Mouse (Mus musculus) left cerebral cortex, adult 9 months (tissue): ENCODE results near the gene Cfc1.
"Not testable (repeated sequence)": the region's sequence is repeated elsewhere in the genome, so short reads cannot be mapped to it uniquely, and the experiment has no call there.

Source experiments
- DNase-seq, 2 experiments: peaks; one replicate each; pipeline ENCODE4 v3.0.0; 2022; ENCODE audit warnings: low spot score in 2 of 2

The Cfc1 gene

DNA sequence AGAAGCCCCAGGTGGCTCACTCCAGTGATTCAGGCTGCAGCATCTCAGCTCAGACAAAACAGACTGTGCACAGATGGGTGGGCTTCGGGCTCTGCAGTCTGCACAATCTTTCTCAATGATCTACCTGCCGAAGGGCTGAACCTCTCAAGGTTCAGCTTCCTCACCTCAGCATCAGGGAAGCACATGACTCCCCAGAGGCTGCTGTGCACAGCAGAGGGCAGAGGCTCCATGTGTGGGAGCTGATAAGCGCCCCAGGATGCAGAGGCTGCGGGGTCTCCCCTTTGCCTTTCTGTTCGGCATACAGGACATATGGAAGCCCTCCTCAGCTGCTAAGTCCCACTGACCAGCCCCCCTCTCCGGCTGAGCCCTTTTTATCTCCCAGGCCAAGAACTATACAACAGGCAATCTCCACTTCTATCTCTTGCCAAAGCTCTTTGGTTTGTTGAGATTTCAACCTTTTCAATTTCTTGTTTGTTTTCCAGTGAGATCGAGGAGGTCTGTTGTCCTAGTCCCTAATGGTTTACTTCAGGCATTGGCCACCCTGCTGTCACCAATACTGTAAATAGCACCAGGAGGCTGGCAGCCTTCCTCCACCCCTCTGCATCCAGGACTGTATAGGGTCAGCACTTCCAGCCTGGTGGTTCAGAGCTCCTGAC is at the start of gene Cfc1:
Gene Cfc1 (plus strand): TSS at position 606 of the 656 bp plus-strand sequence.
- not testable (repeated sequence) for DNase-seq

GRCm38 (mm10) chr1:34487383-34487782 is 48.1 kb upstream of the Cfc1 start:
- no peak for DNase-seq

GRCm38 (mm10) chr1:34489852-34490541 is 45.5 kb upstream of the Cfc1 start:
- DNase-seq, result no peak

DNA sequence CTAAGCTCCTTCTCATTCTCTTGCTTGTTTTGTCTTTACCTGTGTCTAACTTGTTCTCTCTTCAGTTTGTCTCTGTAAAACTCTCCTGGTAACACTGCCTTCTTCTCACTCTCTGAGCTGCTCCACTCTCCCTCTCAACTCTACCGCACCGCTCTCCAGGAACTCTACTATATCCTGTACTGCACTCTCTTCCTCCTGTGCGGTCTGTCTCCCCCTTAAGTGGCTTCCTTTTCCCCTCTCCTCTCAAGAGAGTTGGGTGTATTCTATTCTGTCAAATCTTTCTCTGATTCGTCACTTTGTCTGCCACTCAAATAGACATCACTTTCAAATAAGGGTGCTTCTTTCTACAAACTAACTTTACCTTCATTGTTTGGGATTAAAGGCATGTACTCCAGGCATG is 44.0 kb upstream of the Cfc1 start:
- DNase-seq, result no peak

GRCm38 (mm10) chr1:34502991-34503390 is 32.5 kb upstream of the Cfc1 start:
- no peak for DNase-seq

GRCm38 (mm10) chr1:34505307-34505706 is 30.1 kb upstream of the Cfc1 start:
- no peak for DNase-seq

DNA sequence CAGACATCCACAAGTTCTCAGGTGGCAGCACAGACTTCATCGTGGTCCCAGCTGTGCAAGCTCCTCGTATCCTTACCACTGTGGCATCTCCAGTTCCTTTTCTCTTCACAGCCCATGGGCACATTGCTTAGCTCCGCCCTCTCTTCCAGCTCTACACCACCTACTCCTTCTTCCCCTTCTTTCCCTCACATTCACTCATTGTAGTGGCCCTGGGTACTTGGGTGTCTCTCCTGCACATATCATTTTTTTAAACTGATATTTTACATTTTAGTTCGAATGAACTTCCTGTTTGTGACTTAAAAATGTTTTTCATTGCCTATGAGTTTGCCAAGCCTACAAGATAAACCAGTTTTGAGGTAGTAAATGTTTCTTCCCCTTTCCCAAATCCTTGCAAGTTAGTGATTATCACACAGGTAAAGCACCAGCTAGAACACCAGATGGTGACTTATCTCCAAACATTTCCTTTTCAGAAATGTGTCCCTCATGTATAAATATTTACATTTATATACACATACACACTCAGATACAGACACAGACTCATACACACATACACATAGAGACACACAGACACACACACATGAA is 29.4 kb upstream of the Cfc1 start:
- no peak for DNase-seq

- no peak for DNase-seq
These were observed 27.5 kb upstream of the Cfc1 start for GRCm38 (mm10) chr1:34507986-34508385.

DNA sequence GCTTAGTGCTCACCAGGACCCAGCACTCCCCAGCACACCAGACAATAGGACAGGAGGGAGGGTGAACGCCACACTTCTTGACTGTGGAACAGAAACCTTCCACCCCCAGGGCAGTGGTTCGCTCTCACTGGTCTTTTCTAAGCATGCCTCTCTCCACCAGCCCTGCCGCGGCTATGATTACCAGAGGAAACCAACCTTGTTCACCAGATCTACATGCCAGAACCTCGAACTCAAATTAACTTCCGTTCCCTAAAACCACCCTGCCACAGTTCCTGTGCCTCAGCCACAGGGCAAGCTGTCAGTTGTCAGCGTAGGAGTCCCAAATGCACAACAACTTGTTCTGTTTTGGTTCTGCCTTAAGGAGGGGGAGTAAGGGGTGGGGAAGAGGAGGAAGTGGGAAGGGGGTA is 24.9 kb upstream of the Cfc1 start:
- no peak for DNase-seq

GRCm38 (mm10) chr1:34511027-34511426 is 24.4 kb upstream of the Cfc1 start:
- peak in 1 of 2 experiments; percentile 37 for DNase-seq

DNA sequence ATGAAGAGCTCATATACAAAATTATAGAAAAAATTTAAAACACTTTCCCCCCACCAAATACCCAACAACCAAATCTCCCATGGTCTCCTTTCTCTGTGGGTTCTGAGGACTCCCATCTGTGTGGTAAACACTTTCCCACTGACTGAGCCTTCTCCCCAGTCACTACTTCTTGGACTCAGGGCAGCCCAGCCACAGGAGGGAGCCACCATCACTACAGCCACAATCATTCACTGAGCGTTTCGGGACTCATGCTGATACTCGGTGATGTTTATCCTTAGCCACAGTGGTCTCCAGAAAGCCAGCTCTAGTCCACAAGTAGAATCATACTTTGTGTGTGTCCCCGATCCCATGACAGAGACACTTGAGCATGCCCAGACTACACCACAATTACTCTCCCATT is 22.4 kb upstream of the Cfc1 start:
- no peak for DNase-seq

DNA sequence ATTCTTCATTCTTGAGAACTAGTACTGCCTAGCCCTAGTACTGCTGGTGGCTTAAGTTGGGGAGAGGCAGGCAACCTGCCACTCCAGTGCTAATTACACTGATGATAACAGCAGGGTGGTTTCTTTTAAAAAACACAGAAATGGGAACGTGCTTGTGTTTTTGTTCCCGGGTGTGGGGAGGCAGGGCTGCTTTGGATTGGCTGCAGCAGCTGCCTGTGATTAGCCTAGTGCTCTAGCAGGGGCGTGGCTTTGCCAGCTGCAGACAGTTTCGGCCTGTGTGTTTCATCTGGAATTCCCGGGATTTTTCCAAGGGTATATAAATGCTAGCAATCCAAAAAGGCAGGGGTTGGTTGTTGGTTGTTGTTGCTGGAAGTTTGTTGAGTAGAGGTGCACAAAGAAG is 18.9 kb upstream of the Cfc1 start:
- DNase-seq, result no peak

- not testable (repeated sequence) for DNase-seq
These were observed 18.2 kb upstream of the Cfc1 start for GRCm38 (mm10) chr1:34517297-34517696.

DNA sequence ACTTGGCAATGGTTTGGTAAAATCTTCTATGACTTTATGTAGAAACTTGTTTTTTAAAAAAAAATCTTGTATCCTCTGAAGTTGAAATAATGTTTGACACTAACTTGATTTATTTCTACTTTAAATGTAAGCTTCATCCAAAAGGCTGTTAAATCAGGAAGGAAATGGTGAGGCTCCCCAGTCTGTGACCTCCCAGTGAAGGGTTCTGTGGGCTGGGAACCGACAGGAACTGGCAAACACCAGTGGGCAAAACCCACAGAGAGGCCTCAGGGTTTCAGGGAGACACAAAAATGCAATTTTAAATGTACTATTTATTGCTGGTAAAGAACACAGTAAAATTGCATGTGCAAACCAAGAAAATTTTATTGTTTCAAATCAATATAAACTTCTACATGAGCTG is 17.7 kb upstream of the Cfc1 start:
- not testable (repeated sequence) for DNase-seq

DNA sequence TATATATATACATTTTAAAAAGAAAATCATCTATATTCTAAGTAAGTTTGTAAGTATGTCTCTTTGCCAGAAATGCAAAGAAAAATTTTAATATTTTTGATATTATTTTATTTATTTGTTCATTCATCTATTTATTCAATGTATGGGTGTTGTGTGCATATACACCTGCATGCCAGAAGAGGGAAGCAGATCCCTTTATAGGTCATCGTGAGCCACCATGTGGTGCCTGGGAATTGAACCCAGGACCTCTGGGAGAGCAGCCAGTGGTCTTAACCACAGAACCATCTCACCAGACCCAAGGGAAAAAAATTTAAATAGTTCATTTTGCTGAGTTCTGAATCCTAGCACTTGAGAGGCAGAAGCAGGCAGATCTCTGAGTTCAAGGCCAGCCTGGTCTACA is 17.2 kb upstream of the Cfc1 start:
- no peak for DNase-seq

DNA sequence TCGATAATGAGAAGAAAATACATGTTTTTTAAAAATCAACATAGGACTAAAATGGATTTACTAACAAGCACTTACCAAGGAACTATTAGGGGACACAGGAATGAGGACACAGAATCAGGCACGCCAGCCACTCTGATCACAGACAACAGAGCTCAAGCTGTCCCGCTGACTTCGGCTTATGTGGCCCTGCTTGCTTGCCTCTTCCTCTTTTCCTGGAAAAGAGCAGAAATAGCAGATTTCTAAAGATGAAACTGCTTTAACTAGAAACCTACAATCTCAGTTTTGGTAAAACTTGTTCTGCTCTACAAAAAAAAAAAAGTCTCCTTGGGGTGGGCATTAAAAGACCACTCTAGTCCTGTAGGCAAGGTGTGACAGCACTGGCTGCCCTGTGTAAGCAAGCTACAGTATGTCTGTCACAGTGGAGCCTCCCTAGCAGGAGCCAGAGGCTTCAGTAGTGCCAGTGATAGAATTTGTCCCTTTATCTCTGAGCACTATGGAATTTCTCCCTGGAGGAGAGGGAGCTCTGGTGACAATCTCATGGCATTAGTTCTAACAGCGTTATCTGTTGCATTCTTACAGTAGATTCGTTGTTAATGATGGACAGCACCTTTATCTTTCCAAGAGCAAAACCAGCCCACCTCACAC is 13.1 kb upstream of the Cfc1 start:
- no peak for DNase-seq

DNA sequence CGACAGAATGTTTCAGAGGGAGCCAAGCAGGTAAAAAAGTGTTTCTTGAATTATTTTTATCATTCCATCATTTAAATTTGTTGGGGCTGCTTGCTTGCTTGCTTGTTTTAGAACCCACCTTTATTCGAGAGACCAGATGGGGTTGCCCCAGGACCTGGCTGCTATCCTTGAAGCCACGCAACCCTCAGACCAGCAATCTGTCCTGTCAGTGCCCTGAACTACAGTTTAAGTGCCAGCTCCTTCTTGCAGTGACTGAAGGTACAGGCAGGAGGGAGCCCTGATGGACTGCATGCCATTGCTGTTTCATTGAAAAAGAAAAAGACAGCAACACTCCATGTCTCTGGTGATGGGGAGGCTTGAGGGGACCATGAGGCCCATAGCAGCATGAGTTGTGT is 12.6 kb upstream of the Cfc1 start:
- no peak for DNase-seq

DNA sequence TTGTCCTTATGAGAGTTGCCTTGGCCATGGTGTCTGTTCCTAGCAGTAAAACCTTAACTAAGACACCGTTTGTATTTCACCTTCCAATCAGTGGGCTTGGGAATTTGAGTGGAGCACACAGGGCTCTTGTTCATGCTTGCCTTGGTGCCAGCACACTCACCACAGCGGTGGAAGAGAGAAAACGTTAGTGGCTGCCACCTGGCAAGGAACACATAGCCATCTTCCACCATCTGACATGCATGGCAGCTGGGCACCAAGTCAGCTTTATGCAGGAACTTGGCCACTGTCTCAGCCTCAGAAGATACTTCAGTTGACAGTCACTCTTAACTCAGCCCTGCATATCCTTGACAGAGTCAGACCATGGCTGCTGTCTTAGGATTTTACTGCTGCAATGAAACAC is 11.8 kb upstream of the Cfc1 start:
- DNase-seq, result no peak

GRCm38 (mm10) chr1:34534574-34534973 is 874 bp upstream of the Cfc1 start:
- not testable (repeated sequence) for DNase-seq

DNA sequence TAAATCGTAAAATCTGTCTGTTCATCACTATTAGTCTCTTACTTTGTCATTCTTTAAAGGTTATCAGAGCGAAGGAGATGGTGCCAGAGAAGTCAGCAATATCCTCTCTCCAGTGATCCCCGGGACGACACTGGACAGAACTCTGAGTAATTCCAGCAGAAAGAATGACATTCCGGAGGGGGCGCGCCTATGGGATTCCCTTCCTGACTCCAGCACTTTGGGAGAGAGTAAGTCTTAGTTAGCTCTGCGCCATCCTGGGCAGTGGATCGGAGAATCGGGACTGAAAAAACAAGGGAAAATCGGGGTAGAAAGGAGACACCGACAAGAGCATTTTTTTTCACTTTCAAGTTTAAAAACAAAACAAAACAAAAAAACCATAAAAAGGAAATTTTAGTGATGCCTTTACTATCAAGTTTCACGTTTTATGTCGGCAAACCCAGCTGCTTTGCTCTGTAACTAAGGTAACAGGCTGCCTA is 881 bp downstream of the Cfc1 start:
- no peak for DNase-seq

- DNase-seq, result no peak
These were observed 1.5 kb downstream of the Cfc1 start for GRCm38 (mm10) chr1:34536767-34537485.

GRCm38 (mm10) chr1:34547074-34547473 is 11.6 kb downstream of the Cfc1 start:
- DNase-seq, result no peak
